Mouse (Mus musculus): ENCODE results near the gene Nrp1. TPM values are rescaled to one million over a fixed set of nuclear protein-coding genes. Genes with fewer than 3 reads are reported as not detected.

Gene Nrp1
- polyA plus RNA-seq, 1 experiment from 2014 or later: 49.3 TPM

DNA sequence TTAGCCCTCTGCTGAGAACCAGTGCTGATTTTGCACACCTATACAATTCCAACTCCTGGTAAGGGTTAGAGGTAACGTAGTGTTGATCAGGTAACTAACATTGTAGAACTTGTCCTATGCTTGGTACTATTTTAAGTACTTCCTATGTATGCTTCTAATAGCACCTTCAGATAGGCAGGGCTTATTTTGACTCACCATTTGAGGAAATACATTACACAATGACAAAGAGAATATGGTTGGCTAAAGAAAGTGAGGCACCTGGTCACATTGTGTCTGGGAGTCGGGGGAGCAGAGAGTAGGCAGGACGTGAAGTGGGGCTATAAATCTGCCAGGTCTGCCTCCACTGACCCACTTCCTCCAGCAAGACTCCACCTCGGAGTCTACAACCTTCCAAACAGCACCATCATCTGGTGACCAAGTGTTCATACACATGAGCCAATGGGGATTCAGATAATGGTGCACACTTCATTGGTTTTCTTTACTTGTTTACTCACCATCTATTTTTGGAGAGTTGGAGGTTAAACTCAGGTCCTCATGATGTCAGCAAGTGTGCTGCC lies 159.2 kb downstream of the Nrp1 start:
- Histone ChIP-seq H3K27ac (ENCODE audit: low read length) (no peak overlapping the region), H3K27me3 (replicated peaks; ENCODE audit: control insufficient read depth, insufficient read depth, low read length) (no peaks in the 10 kb centered on the region), H3K9ac (ENCODE audit: low read depth, low read length) (no peak overlapping the region), H3K4me1 (ENCODE audit: control insufficient read depth, insufficient read depth, low read length) (no peaks in the 10 kb centered on the region), H3K9me3 (ENCODE audit: control insufficient read depth, low read length) (no peaks in the 10 kb centered on the region), H3K36me3 (ENCODE audit: control insufficient read depth, insufficient read depth, low read length) (no peaks in the 10 kb centered on the region), H3K4me3 (ENCODE audit: low read length) (no peak overlapping the region), H3K4me2 (ENCODE audit: low read depth, low read length) (no peak overlapping the region)
- ATAC-seq: no peak
- 45% methylated on average over 4 of the region's 4 CpGs for WGBS

DNA sequence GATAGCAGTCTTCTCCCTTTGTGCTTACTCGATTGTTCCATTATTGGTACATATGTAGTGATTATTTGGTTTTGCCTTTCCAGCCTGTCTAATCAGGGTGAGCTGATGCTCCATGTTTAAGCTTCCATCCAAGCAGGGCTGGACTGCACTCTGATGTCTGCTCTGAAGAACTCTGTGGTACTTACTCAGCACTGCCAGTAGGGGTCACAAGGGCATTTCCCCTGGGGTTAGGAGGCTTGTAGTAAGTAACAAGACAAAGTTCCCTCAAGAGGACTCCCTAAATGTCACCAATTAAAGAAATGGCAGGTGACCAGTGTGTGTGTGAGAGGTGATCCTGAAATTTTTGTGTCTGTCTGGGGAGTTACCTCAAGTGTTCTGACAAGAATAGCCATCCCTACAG lies 161.0 kb downstream of the Nrp1 start:
- no peaks in the 10 kb centered on the region for H3K9me3 ChIP-seq (ENCODE audit: control insufficient read depth, low read length)
- WGBS: 70% methylated on average over 1 of the region's 1 CpGs
- no peak for ATAC-seq
- no peak overlapping the region for H3K4me3 ChIP-seq (ENCODE audit: low read length)
- H3K4me2 ChIP-seq (ENCODE audit: low read depth, low read length): no peak overlapping the region
- no peaks in the 10 kb centered on the region for H3K36me3 ChIP-seq (ENCODE audit: control insufficient read depth, insufficient read depth, low read length)
- no peak overlapping the region for H3K27ac ChIP-seq (ENCODE audit: low read length)
- no peaks in the 10 kb centered on the region for H3K27me3 ChIP-seq (replicated peaks; ENCODE audit: control insufficient read depth, insufficient read depth, low read length)
- H3K9ac ChIP-seq (ENCODE audit: low read depth, low read length): no peak overlapping the region
- H3K4me1 ChIP-seq (ENCODE audit: control insufficient read depth, insufficient read depth, low read length): no peaks in the 10 kb centered on the region

DNA sequence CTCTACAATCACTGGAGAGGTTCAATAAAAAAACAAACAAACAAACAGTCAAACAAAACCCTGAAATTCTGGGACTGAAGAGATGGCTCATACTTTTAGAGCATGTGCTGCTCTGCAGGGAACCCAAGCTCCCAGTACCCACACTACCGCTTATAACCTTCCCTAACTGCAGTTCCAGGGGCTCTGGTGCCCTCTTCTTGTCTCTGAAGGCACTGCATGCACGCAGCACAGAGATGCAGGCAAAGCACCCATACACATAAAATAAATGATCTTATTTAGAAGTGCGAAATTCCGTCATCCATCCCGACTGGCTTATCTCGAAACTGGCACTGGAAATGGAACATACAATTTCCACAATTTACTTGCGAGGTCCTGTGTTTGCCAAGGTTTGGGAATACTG lies 165.4 kb downstream of the Nrp1 start:
- no peaks in the 10 kb centered on the region for H3K36me3 ChIP-seq (ENCODE audit: control insufficient read depth, insufficient read depth, low read length)
- no peak overlapping the region for H3K27ac ChIP-seq (ENCODE audit: low read length)
- H3K4me2 ChIP-seq (ENCODE audit: low read depth, low read length): no peak overlapping the region
- no peak overlapping the region for H3K4me3 ChIP-seq (ENCODE audit: low read length)
- H3K9me3 ChIP-seq (ENCODE audit: control insufficient read depth, low read length): no peaks in the 10 kb centered on the region
- 65% methylated on average over 7 of the region's 7 CpGs for whole genome bisulfite sequencing
- ATAC-seq: no peak
- no peaks in the 10 kb centered on the region for H3K4me1 ChIP-seq (ENCODE audit: control insufficient read depth, insufficient read depth, low read length)
- no peak overlapping the region for H3K9ac ChIP-seq (ENCODE audit: low read depth, low read length)
- no peaks in the 10 kb centered on the region for H3K27me3 ChIP-seq (replicated peaks; ENCODE audit: control insufficient read depth, insufficient read depth, low read length)

DNA sequence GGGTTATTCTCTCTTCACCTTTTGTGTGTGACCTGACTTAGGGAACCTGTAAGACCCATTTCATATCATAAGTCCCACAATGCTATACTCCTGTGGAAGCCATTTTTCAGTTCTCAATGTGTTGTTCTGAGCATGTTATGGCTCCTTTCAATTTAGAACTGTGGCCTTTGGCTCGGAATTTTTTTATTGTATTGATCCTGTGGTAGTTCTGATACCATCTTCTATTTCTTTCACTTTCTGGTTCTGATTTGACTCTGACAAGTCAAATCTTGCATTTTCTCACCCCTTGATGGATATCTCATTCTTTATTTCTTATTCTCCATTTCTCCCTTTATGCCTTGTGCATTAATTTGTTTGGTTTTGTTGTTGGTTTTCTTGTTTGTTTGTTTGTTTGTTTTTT lies 167.5 kb downstream of the Nrp1 start:
- Histone ChIP-seq H3K4me1 (ENCODE audit: control insufficient read depth, insufficient read depth, low read length) (no peaks in the 10 kb centered on the region), H3K36me3 (ENCODE audit: control insufficient read depth, insufficient read depth, low read length) (no peaks in the 10 kb centered on the region), H3K4me2 (ENCODE audit: low read depth, low read length) (no peak overlapping the region), H3K9ac (ENCODE audit: low read depth, low read length) (no peak overlapping the region), H3K27ac (ENCODE audit: low read length) (no peak overlapping the region), H3K27me3 (replicated peaks; ENCODE audit: control insufficient read depth, insufficient read depth, low read length) (no peaks in the 10 kb centered on the region), H3K9me3 (ENCODE audit: control insufficient read depth, low read length) (no peaks in the 10 kb centered on the region), H3K4me3 (ENCODE audit: low read length) (no peak overlapping the region)
- WGBS: 56% methylated on average over 1 of the region's 1 CpGs
- ATAC-seq: no peak

DNA sequence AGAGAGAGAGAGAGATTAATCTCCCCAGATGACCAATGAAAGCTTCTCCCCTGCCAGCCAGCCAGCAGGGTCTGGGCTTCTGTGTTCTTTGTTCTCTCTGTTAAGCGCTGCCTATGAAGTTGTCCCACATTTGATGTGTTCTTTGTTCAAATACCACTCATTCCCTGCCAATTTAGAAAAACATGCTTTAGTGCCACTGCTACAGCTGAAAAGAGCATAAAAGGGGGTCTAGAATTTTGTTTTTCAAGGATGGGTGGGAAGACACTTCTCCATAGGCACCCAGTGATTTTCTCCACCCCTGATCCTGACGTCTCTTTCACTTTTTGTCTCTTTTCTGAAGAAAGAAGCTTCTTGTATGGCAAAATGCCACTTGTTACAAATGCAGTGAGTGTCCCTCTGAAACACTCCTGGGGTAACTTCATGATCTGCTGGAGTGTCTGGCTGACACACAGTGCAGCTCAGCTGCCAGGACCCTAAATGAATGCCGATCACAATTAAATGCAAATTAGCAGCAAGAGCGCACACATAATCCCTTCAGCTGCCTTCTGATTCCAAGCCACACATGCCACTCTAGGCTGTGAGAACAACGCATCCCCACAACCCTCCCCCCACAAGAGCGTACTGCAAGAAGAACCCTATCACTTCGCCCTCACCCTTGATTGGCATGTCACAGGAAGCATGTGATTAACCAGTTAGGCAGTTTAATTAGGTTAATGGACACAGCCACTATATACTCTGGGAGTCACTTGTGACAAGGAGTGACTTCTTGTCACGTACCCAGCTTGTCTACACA lies 170.4 kb downstream of the Nrp1 start:
- whole genome bisulfite sequencing: 64% methylated on average over 8 of the region's 8 CpGs
- Histone ChIP-seq H3K4me2 (ENCODE audit: low read depth, low read length) (no peak overlapping the region), H3K4me1 (ENCODE audit: control insufficient read depth, insufficient read depth, low read length) (no peaks in the 10 kb centered on the region), H3K4me3 (ENCODE audit: low read length) (no peak overlapping the region), H3K27me3 (replicated peaks; ENCODE audit: control insufficient read depth, insufficient read depth, low read length) (no peaks in the 10 kb centered on the region), H3K9me3 (ENCODE audit: control insufficient read depth, low read length) (no peaks in the 10 kb centered on the region), H3K9ac (ENCODE audit: low read depth, low read length) (no peak overlapping the region), H3K27ac (ENCODE audit: low read length) (no peak overlapping the region), H3K36me3 (ENCODE audit: control insufficient read depth, insufficient read depth, low read length) (no peaks in the 10 kb centered on the region)
- ATAC-seq: no peak

DNA sequence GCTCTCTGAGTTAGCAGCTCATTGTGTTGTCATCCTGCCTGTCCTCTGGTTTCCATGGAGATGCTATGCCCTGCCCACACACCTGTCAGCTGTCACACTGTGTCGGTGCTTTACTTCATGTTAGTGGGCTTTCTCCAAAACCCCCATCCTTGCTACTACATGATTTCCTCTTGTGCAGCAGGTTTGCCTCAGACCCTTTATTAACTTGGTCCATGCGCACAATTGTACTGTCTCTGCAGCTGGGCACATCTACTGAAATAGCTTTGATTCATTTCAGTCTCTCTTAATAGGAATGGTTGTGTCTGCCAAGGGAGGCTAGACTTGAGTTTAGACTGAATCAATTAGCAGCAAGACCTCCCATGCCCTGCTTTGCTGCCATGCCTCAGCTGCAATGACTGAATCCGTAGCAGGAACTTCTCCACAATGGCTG lies 176.1 kb downstream of the Nrp1 start:
- no peaks in the 10 kb centered on the region for H3K27me3 ChIP-seq (replicated peaks; ENCODE audit: control insufficient read depth, insufficient read depth, low read length)
- no peaks in the 10 kb centered on the region for H3K36me3 ChIP-seq (ENCODE audit: control insufficient read depth, insufficient read depth, low read length)
- no peaks in the 10 kb centered on the region for H3K4me1 ChIP-seq (ENCODE audit: control insufficient read depth, insufficient read depth, low read length)
- no peak overlapping the region for H3K4me2 ChIP-seq (ENCODE audit: low read depth, low read length)
- WGBS: 42% methylated on average over 3 of the region's 3 CpGs
- no peak overlapping the region for H3K4me3 ChIP-seq (ENCODE audit: low read length)
- ATAC-seq: no peak
- no peak overlapping the region for H3K9ac ChIP-seq (ENCODE audit: low read depth, low read length)
- H3K9me3 ChIP-seq (ENCODE audit: control insufficient read depth, low read length): no peaks in the 10 kb centered on the region
- H3K27ac ChIP-seq (ENCODE audit: low read length): no peak overlapping the region

DNA sequence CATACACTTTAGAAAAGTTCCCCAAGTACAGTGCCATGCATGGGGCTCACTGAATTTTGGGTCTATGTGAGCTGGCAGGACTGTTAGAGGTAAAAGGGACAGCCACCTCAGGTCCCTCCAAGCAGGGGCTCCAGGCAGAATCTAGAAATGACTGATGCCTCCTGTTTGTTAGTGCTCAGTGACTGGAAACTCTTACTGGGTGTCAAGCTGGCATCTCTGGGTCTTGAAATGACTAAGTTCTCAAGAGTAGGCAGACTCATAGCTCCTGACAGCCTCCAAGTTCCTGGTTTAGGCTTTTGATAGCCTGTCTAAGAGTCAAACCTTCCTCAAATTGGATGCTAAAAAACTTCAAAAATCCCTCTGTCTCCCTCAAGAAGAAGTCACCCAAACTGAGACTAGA lies 177.3 kb downstream of the Nrp1 start:
- H3K27ac ChIP-seq (ENCODE audit: low read length): no peak overlapping the region
- H3K9ac ChIP-seq (ENCODE audit: low read depth, low read length): no peak overlapping the region
- no peak overlapping the region for H3K4me3 ChIP-seq (ENCODE audit: low read length)
- ATAC-seq: no peak
- H3K36me3 ChIP-seq (ENCODE audit: control insufficient read depth, insufficient read depth, low read length): no peaks in the 10 kb centered on the region
- H3K27me3 ChIP-seq (replicated peaks; ENCODE audit: control insufficient read depth, insufficient read depth, low read length): no peaks in the 10 kb centered on the region
- H3K4me2 ChIP-seq (ENCODE audit: low read depth, low read length): no peak overlapping the region
- H3K4me1 ChIP-seq (ENCODE audit: control insufficient read depth, insufficient read depth, low read length): no peaks in the 10 kb centered on the region
- H3K9me3 ChIP-seq (ENCODE audit: control insufficient read depth, low read length): no peaks in the 10 kb centered on the region

DNA sequence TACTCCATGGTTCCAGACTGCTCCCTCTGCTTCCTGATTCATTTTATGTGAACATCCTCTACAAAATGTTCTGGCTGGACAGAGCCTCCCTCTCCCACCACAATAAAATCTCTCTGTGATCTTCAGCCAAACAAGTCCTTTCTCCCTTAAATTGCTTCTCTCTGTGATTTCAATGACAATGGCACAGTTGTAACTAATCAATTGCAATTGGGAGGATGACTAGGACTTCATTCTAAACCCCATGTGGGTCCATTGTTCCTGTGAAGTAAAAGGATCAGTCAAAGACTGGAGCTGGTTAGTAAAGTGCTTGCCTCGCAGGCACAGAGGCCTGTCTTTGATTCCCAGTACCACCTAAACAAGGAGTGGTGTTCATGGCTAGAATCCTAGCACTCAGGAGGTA lies 180.0 kb downstream of the Nrp1 start:
- ATAC-seq: no peak

DNA sequence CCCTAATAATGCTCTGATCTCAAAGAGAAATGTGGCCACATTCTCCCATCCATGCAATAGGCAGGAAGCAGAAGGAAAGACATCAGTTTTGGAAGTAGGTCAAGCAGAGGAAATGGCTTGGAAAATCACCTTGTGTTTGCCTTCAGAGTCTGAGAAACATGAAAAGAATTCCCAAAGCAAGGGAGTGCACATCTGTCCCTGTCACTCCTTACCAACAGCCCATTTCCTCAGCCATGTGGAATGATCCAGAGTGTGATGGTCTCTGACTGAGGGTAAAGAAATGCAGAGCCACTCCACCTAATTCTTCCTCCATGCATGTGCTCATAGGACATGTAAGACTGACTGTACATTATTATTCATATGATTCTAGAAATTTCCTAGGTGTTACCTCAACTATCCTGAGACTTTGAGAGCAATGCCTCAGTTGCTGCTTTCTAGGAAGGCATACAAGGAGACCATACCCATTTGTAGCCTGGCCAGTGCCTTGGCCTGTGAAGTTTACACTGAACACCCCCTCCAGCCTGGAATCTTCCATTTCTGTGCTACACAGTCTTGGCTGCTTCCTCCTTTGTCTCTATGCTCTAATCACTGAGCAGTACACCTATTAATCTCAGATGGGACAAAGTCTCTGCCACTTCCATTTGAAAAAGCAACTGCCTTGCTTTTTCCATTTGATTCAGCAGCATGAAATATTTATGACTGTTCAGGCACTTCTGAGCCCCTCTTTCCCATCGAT lies 183.1 kb downstream of the Nrp1 start:
- ATAC-seq: no peak
- no peaks in the 10 kb centered on the region for H3K4me1 ChIP-seq (ENCODE audit: control insufficient read depth, insufficient read depth, low read length)
- 64% methylated on average over 1 of the region's 1 CpGs for WGBS
- no peak overlapping the region for H3K4me2 ChIP-seq (ENCODE audit: low read depth, low read length)
- no peaks in the 10 kb centered on the region for H3K27me3 ChIP-seq (replicated peaks; ENCODE audit: control insufficient read depth, insufficient read depth, low read length)
- H3K27ac ChIP-seq (ENCODE audit: low read length): no peak overlapping the region
- H3K9me3 ChIP-seq (ENCODE audit: control insufficient read depth, low read length): no peaks in the 10 kb centered on the region
- H3K36me3 ChIP-seq (ENCODE audit: control insufficient read depth, insufficient read depth, low read length): no peaks in the 10 kb centered on the region
- H3K4me3 ChIP-seq (ENCODE audit: low read length): no peak overlapping the region
- H3K9ac ChIP-seq (ENCODE audit: low read depth, low read length): no peak overlapping the region

More for the DNA sequence above, 180.0 kb downstream of the Nrp1 start:
- Histone ChIP-seq H3K4me2 (ENCODE audit: low read depth, low read length) (no peak overlapping the region), H3K9ac (ENCODE audit: low read depth, low read length) (no peak overlapping the region), H3K27me3 (replicated peaks; ENCODE audit: control insufficient read depth, insufficient read depth, low read length) (no peaks in the 10 kb centered on the region), H3K27ac (ENCODE audit: low read length) (no peak overlapping the region), H3K9me3 (ENCODE audit: control insufficient read depth, low read length) (no peaks in the 10 kb centered on the region), H3K4me1 (ENCODE audit: control insufficient read depth, insufficient read depth, low read length) (no peaks in the 10 kb centered on the region), H3K4me3 (ENCODE audit: low read length) (no peak overlapping the region), H3K36me3 (ENCODE audit: control insufficient read depth, insufficient read depth, low read length) (no peaks in the 10 kb centered on the region)
- 58% methylated on average over 1 of the region's 1 CpGs for WGBS

All from intestine, embryonic 16.5 days (tissue).